Mouse (Mus musculus) MEL (cell line): ENCODE results near the gene Col2a1.

Experiments
- CTCF ChIP-seq, 3 experiments: IDR thresholded peaks in 2 of 3; conservative IDR thresholded peaks in 1 of 3; 2 replicates each; pipeline ENCODE4 v1.5.1; 2011 to 2012; ENCODE audit warnings: low read length in 3 of 3, low read depth in 2 of 3, mild to moderate bottlenecking in 2 of 3, improper control_type of control experiment in 1 of 3, inconsistent platforms in 1 of 3, mixed read lengths in 1 of 3, moderate library complexity in 1 of 3; ENCODE audit not compliant: control insufficient read depth in 1 of 3, insufficient read depth in 1 of 3, poor library complexity in 1 of 3, severe bottlenecking in 1 of 3
- NRF1 ChIP-seq: IDR thresholded peaks from 2 replicates; pipeline ENCODE4 v1.6.1; 2014; ENCODE audit warnings: low read depth, mild to moderate bottlenecking, inconsistent platforms, low read length, improper control_type of control experiment, moderate library complexity; ENCODE audit not compliant: poor library complexity, insufficient read depth, severe bottlenecking
- POLR2A ChIP-seq, 2 experiments: IDR thresholded peaks; 2 replicates each; pipeline ENCODE4 v1.6.1; 2011 to 2012; ENCODE audit warnings: low read length in 2 of 2, mild to moderate bottlenecking in 2 of 2, control low read depth in 1 of 2, improper control_type of control experiment in 1 of 2, low read depth in 1 of 2, moderate library complexity in 1 of 2; ENCODE audit not compliant: control insufficient read depth in 1 of 2, insufficient read depth in 1 of 2, poor library complexity in 1 of 2
- POLR2AphosphoS5 ChIP-seq: IDR thresholded peaks from 2 replicates; pipeline ENCODE4 v1.6.1; 2012; ENCODE audit warnings: low read depth, borderline replicate concordance, mild to moderate bottlenecking, inconsistent platforms, low read length, moderate library complexity, mixed read lengths

- no peak for TF ChIP-seq POLR2A (IDR thresholded peaks at IDR 0.05; ENCODE audit: control insufficient read depth in 1 of 2, insufficient read depth in 1 of 2, low read depth in 1 of 2, low read length in 2 of 2, poor library complexity in 1 of 2)
- TF ChIP-seq POLR2AphosphoS5, result no peak
- no peak for TF ChIP-seq NRF1
- no peak for TF ChIP-seq CTCF (IDR thresholded peaks at IDR 0.05 in 2 of 3, conservative IDR thresholded peaks at IDR 0.05 in 1 of 3; ENCODE audit: control insufficient read depth in 1 of 3, insufficient read depth in 1 of 3, low read depth in 2 of 3, low read length in 3 of 3, poor library complexity in 1 of 3, severe bottlenecking in 1 of 3)
These were observed 75.2 kb downstream of the Col2a1 start for GRCm38 (mm10) chr15:97929259-97929824.
